Mouse (Mus musculus): Measurements from ENCODE around the gene Gabrr1. TPM values are rescaled to one million over a fixed set of nuclear protein-coding genes. Genes with fewer than 3 reads are reported as not detected.

Gabrr1 gene
- polyA plus RNA-seq (2012; ENCODE audit: low replicate concordance) = 0.04 TPM in 1 of 2 replicates, not detected in the other

GRCm38 (mm10) chr4:33132221-33132620, at the start of gene Gabrr1:
Gene Gabrr1, plus strand, starts transcription at chr4:33132521.

GRCm38 (mm10) chr4:33189735-33190036, 57.4 kb downstream of the Gabrr1 start, which contains the start of gene Pm20d2:
Gene Pm20d2, minus strand, starts transcription at chr4:33189737.

DNA sequence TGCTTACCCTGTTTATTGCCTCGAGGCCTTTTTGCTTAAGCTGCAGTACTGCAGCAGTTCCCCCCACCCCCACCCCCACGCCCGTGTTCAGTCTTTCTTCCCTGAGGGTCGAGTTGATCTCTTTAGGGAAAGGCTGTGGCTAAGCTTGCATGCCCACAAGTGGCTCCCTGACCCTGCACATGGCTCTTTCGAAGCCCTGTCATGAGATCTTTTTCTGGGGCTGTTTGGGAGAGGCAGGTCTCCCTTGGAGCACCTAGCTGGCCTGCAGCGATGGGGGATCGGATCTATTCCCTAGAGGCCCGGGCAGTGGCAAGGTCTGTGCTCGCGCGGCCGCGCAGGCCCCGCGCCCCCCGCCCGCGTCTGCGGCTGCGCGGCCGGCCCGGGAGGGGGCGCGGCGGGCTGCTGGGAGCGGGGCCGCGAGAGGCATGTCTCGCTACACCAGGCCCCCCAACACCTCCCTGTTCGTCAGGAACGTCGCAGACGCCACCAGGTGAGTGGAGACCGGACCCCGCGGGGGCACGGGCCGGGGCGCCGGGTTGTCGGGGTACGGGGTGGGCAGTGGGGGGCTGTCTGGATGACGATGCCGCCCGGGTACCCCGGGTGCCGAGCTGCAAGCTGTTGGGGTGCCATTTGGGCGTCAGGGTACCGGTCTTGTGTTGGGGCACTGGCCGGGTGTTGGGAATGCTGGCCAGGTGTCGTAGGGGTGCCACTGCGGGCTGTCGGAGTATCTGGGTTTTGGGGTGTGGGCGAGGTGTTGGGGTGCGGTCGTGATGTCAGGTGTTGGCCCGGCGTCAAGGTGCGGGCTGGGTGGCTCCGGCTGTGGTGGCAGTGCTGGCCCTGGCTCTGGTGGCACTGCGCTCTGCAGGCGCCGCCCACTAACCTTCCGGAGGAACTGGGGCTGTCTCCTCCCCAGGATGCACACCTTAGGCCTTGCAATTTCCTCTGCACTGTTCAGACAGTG, 76.8 kb downstream of the Gabrr1 start, which contains the start of gene Srsf12:
Gene Srsf12 (plus strand): TSS at position 111 of the 961 bp plus-strand sequence.

Other genes with a start within 250 kb of the Gabrr1 start
- gene Ankrd6, start 181.7 kb upstream of the Gabrr1 start, polyA plus RNA-seq (2012; ENCODE audit: low replicate concordance) = 0.30 and 0.42 TPM in 2 replicates
- 0.58 TPM in 2 replicates for gene Rragd, start 149.5 kb upstream of the Gabrr1 start, polyA plus RNA-seq (2012; ENCODE audit: low replicate concordance)
- 28.2 and 44.4 TPM in 2 replicates for gene Ube2j1, start 101.1 kb upstream of the Gabrr1 start, polyA plus RNA-seq (2012; ENCODE audit: low replicate concordance)
- gene Gabrr2, start 69.5 kb upstream of the Gabrr1 start, polyA plus RNA-seq (2012; ENCODE audit: low replicate concordance) = 0.20 and 1.8 TPM in 2 replicates
- gene Pm20d2, start 57.2 kb downstream of the Gabrr1 start, polyA plus RNA-seq (2012; ENCODE audit: low replicate concordance) = 0.39 TPM in 1 of 2 replicates, not detected in the other
- gene Srsf12, start 76.5 kb downstream of the Gabrr1 start, polyA plus RNA-seq (2012; ENCODE audit: low replicate concordance) = 0.22 and 0.63 TPM in 2 replicates
- gene Pnrc1, start 157.6 kb downstream of the Gabrr1 start, polyA plus RNA-seq (2012; ENCODE audit: low replicate concordance) = 260 and 630 TPM in 2 replicates
- gene Rngtt, start 177.8 kb downstream of the Gabrr1 start, polyA plus RNA-seq (2012; ENCODE audit: low replicate concordance) = 3.2 and 7.4 TPM in 2 replicates

Measured in hematopoietic multipotent progenitor cell, adult 10-12 weeks (in vitro differentiated cells).